Mouse (Mus musculus): Measurements from ENCODE around the gene Ggt1.

DNA sequence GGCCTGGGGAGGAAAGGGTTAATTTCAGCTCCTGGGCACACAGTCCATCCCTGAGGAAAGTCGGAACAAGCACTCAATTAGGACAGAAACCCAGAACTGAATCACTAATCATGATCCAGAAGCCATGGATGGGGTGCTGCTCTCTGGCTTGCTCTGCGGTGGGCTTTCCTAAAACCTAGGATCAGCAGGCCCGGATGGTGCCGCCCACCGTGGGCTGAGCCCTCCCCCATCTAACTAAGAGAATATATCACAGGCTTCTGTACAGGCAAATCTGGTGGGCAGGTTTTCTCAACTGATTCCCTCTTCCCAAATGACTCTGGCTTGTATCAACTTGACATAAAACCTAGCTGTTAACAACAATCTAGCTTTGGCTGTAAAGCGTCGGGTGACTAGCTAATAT, 13.5 kb upstream of the Ggt1 start:
- TF ChIP-seq CTCF (IDR thresholded peaks at IDR 0.05; ENCODE audit: low read depth, low read length), result no peak
- TF ChIP-seq GATA1 (IDR thresholded peaks at IDR 0.05; ENCODE audit: borderline replicate concordance, low read length), result no peak
- TF ChIP-seq TAL1 (conservative IDR thresholded peaks at IDR 0.05; ENCODE audit: low read depth, low read length), result no peak
- no peak for TF ChIP-seq GATA2 (IDR thresholded peaks at IDR 0.05; ENCODE audit: borderline replicate concordance, low read depth, low read length)
- TF ChIP-seq POLR2AphosphoS5 (IDR thresholded peaks at IDR 0.05; ENCODE audit: insufficient replicate concordance, low read depth, low read length), result no peak

Measured in G1E (cell line).